Mouse (Mus musculus): ENCODE data around the gene Usp22. TPM values are rescaled to one million over a fixed set of nuclear protein-coding genes. Genes with fewer than 3 reads are reported as not detected.

Gene Usp22
- total and polyA plus RNA-seq, 2 experiments from 2014 or later = 405 to 656 TPM

GRCm38 (mm10) chr11:61127421-61128055 is 47.3 kb downstream of the Usp22 start:
- H3K36me3 ChIP-seq (ENCODE audit: insufficient read depth) = no peaks in the 10 kb centered on the region
- no peak overlapping the region for H3K9ac ChIP-seq
- no peaks in the 10 kb centered on the region for H3K27me3 ChIP-seq (ENCODE audit: insufficient read depth, low read length)
- DNase-seq (no peak), ATAC-seq (no peak)
- no peak for TF ChIP-seq CTCF (IDR thresholded peaks at IDR 0.05; ENCODE audit: low read depth)
- WGBS = 93% methylated on average over 8 of the region's 8 CpGs
- no peak overlapping the region for H3K4me3 ChIP-seq (ENCODE audit: low read depth, low read length)
- H3K27ac ChIP-seq (ENCODE audit: low read depth, low read length) = no peak overlapping the region
- H3K4me1 ChIP-seq (ENCODE audit: insufficient read depth) = no peaks in the 10 kb centered on the region
- H3K9me3 ChIP-seq (ENCODE audit: low read length) = no peaks in the 10 kb centered on the region
- no peak overlapping the region for H3K4me2 ChIP-seq (ENCODE audit: low read depth)

- Histone ChIP-seq H3K36me3 (ENCODE audit: insufficient read depth) (no peaks in the 10 kb centered on the region), H3K27me3 (ENCODE audit: insufficient read depth, low read length) (no peaks in the 10 kb centered on the region), H3K9ac (no peak within 1 kb of the TSS), H3K27ac (ENCODE audit: low read depth, low read length) (no peak within 1 kb of the TSS), H3K9me3 (ENCODE audit: low read length) (no peaks in the 10 kb centered on the region), H3K4me3 (ENCODE audit: low read depth, low read length) (no peak within 1 kb of the TSS), H3K4me1 (ENCODE audit: insufficient read depth) (no peaks in the 10 kb centered on the region), H3K4me2 (ENCODE audit: low read depth) (no peak within 1 kb of the TSS)
- ATAC-seq = no peak
- 85% methylated on average over 23 of the region's 23 CpGs for WGBS
- no peak for TF ChIP-seq CTCF (IDR thresholded peaks at IDR 0.05; ENCODE audit: low read depth)
- no peak for DNase-seq
These were observed 48.1 kb downstream of the Usp22 start, which contains the start of gene Tnfrsf13b for GRCm38 (mm10) chr11:61126606-61127355. Gene Tnfrsf13b, plus strand, starts transcription at chr11:61126755.

GRCm38 (mm10) chr11:61125970-61126369 is 48.9 kb downstream of the Usp22 start:
- no peak for TF ChIP-seq CTCF (IDR thresholded peaks at IDR 0.05; ENCODE audit: low read depth)
- no peaks in the 10 kb centered on the region for H3K36me3 ChIP-seq (ENCODE audit: insufficient read depth)
- no peak overlapping the region for H3K9ac ChIP-seq
- 91% methylated on average over 5 of the region's 5 CpGs for WGBS
- H3K4me2 ChIP-seq (ENCODE audit: low read depth) = no peak overlapping the region
- ATAC-seq = no peak
- DNase-seq = no peak
- no peaks in the 10 kb centered on the region for H3K4me1 ChIP-seq (ENCODE audit: insufficient read depth)
- no peaks in the 10 kb centered on the region for H3K27me3 ChIP-seq (ENCODE audit: insufficient read depth, low read length)
- H3K4me3 ChIP-seq (ENCODE audit: low read depth, low read length) = no peak overlapping the region
- H3K9me3 ChIP-seq (ENCODE audit: low read length) = no peaks in the 10 kb centered on the region
- H3K27ac ChIP-seq (ENCODE audit: low read depth, low read length) = no peak overlapping the region

GRCm38 (mm10) chr11:61123886-61124285 is 51.0 kb downstream of the Usp22 start:
- 79% methylated on average over 3 of the region's 3 CpGs for WGBS
- H3K4me1 ChIP-seq (ENCODE audit: insufficient read depth) = no peaks in the 10 kb centered on the region
- no peak for ATAC-seq
- no peaks in the 10 kb centered on the region for H3K27me3 ChIP-seq (ENCODE audit: insufficient read depth, low read length)
- no peak for DNase-seq
- no peaks in the 10 kb centered on the region for H3K9me3 ChIP-seq (ENCODE audit: low read length)
- H3K9ac ChIP-seq = no peak overlapping the region
- no peak for TF ChIP-seq CTCF (IDR thresholded peaks at IDR 0.05; ENCODE audit: low read depth)
- no peak overlapping the region for H3K4me3 ChIP-seq (ENCODE audit: low read depth, low read length)
- no peaks in the 10 kb centered on the region for H3K36me3 ChIP-seq (ENCODE audit: insufficient read depth)
- H3K27ac ChIP-seq (ENCODE audit: low read depth, low read length) = no peak overlapping the region
- no peak overlapping the region for H3K4me2 ChIP-seq (ENCODE audit: low read depth)

GRCm38 (mm10) chr11:61122769-61123288 is 52.0 kb downstream of the Usp22 start:
- Histone ChIP-seq H3K27me3 (ENCODE audit: insufficient read depth, low read length) (no peaks in the 10 kb centered on the region), H3K9me3 (ENCODE audit: low read length) (no peaks in the 10 kb centered on the region), H3K9ac (no peak overlapping the region), H3K4me3 (ENCODE audit: low read depth, low read length) (no peak overlapping the region), H3K4me2 (ENCODE audit: low read depth) (no peak overlapping the region), H3K36me3 (ENCODE audit: insufficient read depth) (no peaks in the 10 kb centered on the region), H3K4me1 (ENCODE audit: insufficient read depth) (no peaks in the 10 kb centered on the region), H3K27ac (ENCODE audit: low read depth, low read length) (no peak overlapping the region)
- DNase-seq (no peak), ATAC-seq (no peak)
- TF ChIP-seq CTCF (IDR thresholded peaks at IDR 0.05; ENCODE audit: low read depth) = no peak
- 84% methylated on average over 8 of the region's 8 CpGs for WGBS

GRCm38 (mm10) chr11:61122283-61122768 is 52.5 kb downstream of the Usp22 start:
- Histone ChIP-seq H3K27ac (ENCODE audit: low read depth, low read length) (no peak overlapping the region), H3K27me3 (ENCODE audit: insufficient read depth, low read length) (no peaks in the 10 kb centered on the region), H3K9ac (no peak overlapping the region), H3K4me2 (ENCODE audit: low read depth) (no peak overlapping the region), H3K9me3 (ENCODE audit: low read length) (no peaks in the 10 kb centered on the region), H3K4me1 (ENCODE audit: insufficient read depth) (no peaks in the 10 kb centered on the region), H3K4me3 (ENCODE audit: low read depth, low read length) (no peak overlapping the region), H3K36me3 (ENCODE audit: insufficient read depth) (no peaks in the 10 kb centered on the region)
- no peak for DNase-seq
- no peak for TF ChIP-seq CTCF (IDR thresholded peaks at IDR 0.05; ENCODE audit: low read depth)
- no peak for ATAC-seq
- 89% methylated on average over 9 of the region's 9 CpGs for WGBS

GRCm38 (mm10) chr11:61119996-61120583 is 54.8 kb downstream of the Usp22 start:
- H3K4me3 ChIP-seq (ENCODE audit: low read depth, low read length) = no peak overlapping the region
- ATAC-seq (no peak), DNase-seq (no peak)
- no peak overlapping the region for H3K27ac ChIP-seq (ENCODE audit: low read depth, low read length)
- 88% methylated on average over 3 of the region's 3 CpGs for WGBS
- no peak overlapping the region for H3K9ac ChIP-seq
- H3K9me3 ChIP-seq (ENCODE audit: low read length) = no peaks in the 10 kb centered on the region
- no peak overlapping the region for H3K4me2 ChIP-seq (ENCODE audit: low read depth)
- H3K27me3 ChIP-seq (ENCODE audit: insufficient read depth, low read length) = no peaks in the 10 kb centered on the region
- no peak for TF ChIP-seq CTCF (IDR thresholded peaks at IDR 0.05; ENCODE audit: low read depth)
- no peaks in the 10 kb centered on the region for H3K36me3 ChIP-seq (ENCODE audit: insufficient read depth)
- H3K4me1 ChIP-seq (ENCODE audit: insufficient read depth) = no peaks in the 10 kb centered on the region

Measured in forebrain, postnatal 0 days (tissue).